Mouse (Mus musculus): ENCODE results near the gene Btbd9.

Btbd9 gene

GRCm38 (mm10) chr17:30458301-30458700 lies 118.0 kb downstream of the Btbd9 start:
- DNase-seq (ENCODE audit: low read depth in 2 of 2, low spot score in 2 of 2) = no peak

GRCm38 (mm10) chr17:30457486-30457885 lies 118.8 kb downstream of the Btbd9 start:
- DNase-seq (ENCODE audit: low read depth in 2 of 2, low spot score in 2 of 2) = no peak

GRCm38 (mm10) chr17:30456293-30456692 lies 120.0 kb downstream of the Btbd9 start:
- no peak for DNase-seq (ENCODE audit: low read depth in 2 of 2, low spot score in 2 of 2)

- DNase-seq (ENCODE audit: low read depth in 2 of 2, low spot score in 2 of 2) = peak; percentile 44 to 62
Measured at GRCm38 (mm10) chr17:30454862-30455243, 121.4 kb downstream of the Btbd9 start.

GRCm38 (mm10) chr17:30454155-30454861 lies 122.0 kb downstream of the Btbd9 start:
- no peak for DNase-seq (ENCODE audit: low read depth in 2 of 2, low spot score in 2 of 2)

- DNase-seq (ENCODE audit: low read depth in 2 of 2, low spot score in 2 of 2) = no peak
Measured at GRCm38 (mm10) chr17:30453272-30453671, 123.0 kb downstream of the Btbd9 start.

GRCm38 (mm10) chr17:30452363-30452762 lies 123.9 kb downstream of the Btbd9 start:
- DNase-seq (ENCODE audit: low read depth in 2 of 2, low spot score in 2 of 2) = no peak

- DNase-seq (ENCODE audit: low read depth in 2 of 2, low spot score in 2 of 2) = no peak
Measured at GRCm38 (mm10) chr17:30448562-30448961, 127.7 kb downstream of the Btbd9 start.

GRCm38 (mm10) chr17:30445805-30446441 lies 130.4 kb downstream of the Btbd9 start:
- DNase-seq (ENCODE audit: low read depth in 2 of 2, low spot score in 2 of 2) = no peak

- no peak for DNase-seq (ENCODE audit: low read depth in 2 of 2, low spot score in 2 of 2)
Measured at GRCm38 (mm10) chr17:30439702-30440101, 136.6 kb downstream of the Btbd9 start.

- DNase-seq (ENCODE audit: low read depth in 2 of 2, low spot score in 2 of 2) = no peak
Measured at GRCm38 (mm10) chr17:30438786-30439185, 137.5 kb downstream of the Btbd9 start.

GRCm38 (mm10) chr17:30436021-30436461 lies 140.2 kb downstream of the Btbd9 start:
- DNase-seq (ENCODE audit: low read depth in 2 of 2, low spot score in 2 of 2) = no peak

- DNase-seq (ENCODE audit: low read depth in 2 of 2, low spot score in 2 of 2) = no peak
Measured at GRCm38 (mm10) chr17:30435478-30435877, 140.8 kb downstream of the Btbd9 start.

GRCm38 (mm10) chr17:30432094-30432493 lies 144.2 kb downstream of the Btbd9 start:
- no peak for DNase-seq (ENCODE audit: low read depth in 2 of 2, low spot score in 2 of 2)

- no peak for DNase-seq (ENCODE audit: low read depth in 2 of 2, low spot score in 2 of 2)
Measured at GRCm38 (mm10) chr17:30430961-30431640, 145.2 kb downstream of the Btbd9 start.

GRCm38 (mm10) chr17:30428661-30429060 lies 147.6 kb downstream of the Btbd9 start:
- no peak for DNase-seq (ENCODE audit: low read depth in 2 of 2, low spot score in 2 of 2)

- no peak for DNase-seq (ENCODE audit: low read depth in 2 of 2, low spot score in 2 of 2)
Measured at GRCm38 (mm10) chr17:30423256-30423852, 152.9 kb downstream of the Btbd9 start.

- no peak for DNase-seq (ENCODE audit: low read depth in 2 of 2, low spot score in 2 of 2)
Measured at GRCm38 (mm10) chr17:30422278-30422677, 154.0 kb downstream of the Btbd9 start.

GRCm38 (mm10) chr17:30421256-30421655 lies 155.0 kb downstream of the Btbd9 start:
- no peak for DNase-seq (ENCODE audit: low read depth in 2 of 2, low spot score in 2 of 2)

GRCm38 (mm10) chr17:30419494-30419893 lies 156.8 kb downstream of the Btbd9 start:
- DNase-seq (ENCODE audit: low read depth in 2 of 2, low spot score in 2 of 2) = no peak

- no peak for DNase-seq (ENCODE audit: low read depth in 2 of 2, low spot score in 2 of 2)
Measured at GRCm38 (mm10) chr17:30418510-30418909, 157.8 kb downstream of the Btbd9 start.

- no peak for DNase-seq (ENCODE audit: low read depth in 2 of 2, low spot score in 2 of 2)
Measured at GRCm38 (mm10) chr17:30417106-30417505, 159.2 kb downstream of the Btbd9 start.

All from CD8-positive naive resting alpha-beta T cell, adult 2 months (primary cell).